Mouse (Mus musculus) limb, embryonic 12.5 days (tissue): ENCODE measurements around the gene 2700097O09Rik. TPM values are rescaled to one million over a fixed set of nuclear protein-coding genes. Genes with fewer than 3 reads are reported as not detected.
"Not testable (repeated sequence)": the region's sequence is repeated elsewhere in the genome, so short reads cannot be mapped to it uniquely, and the experiment has no call there.

Source experiments
- ATAC-seq: fragments of 200-750 bp; cut with Nextera tagmentation; 2 replicates; pipeline ENCODE4 v1.8.0; 2017; ENCODE audit warnings: low read depth, moderate TSS enrichment; ENCODE audit not compliant: insufficient number of reproducible peaks, insufficient read depth, low FRiP score, low TSS enrichment
- H3K27ac ChIP-seq: fragments of 300-500 bp; sonication (generic); 2 replicates; pipeline ENCODE4 v1.5.1; 2016; ENCODE audit warnings: mild to moderate bottlenecking, moderate library complexity
- H3K27me3 ChIP-seq: fragments of 300-500 bp; sonication (generic); 2 replicates; pipeline ENCODE4 v1.6.1; 2016; ENCODE audit warnings: mild to moderate bottlenecking, moderate library complexity
- H3K36me3 ChIP-seq: fragments of 300-500 bp; sonication (generic); 2 replicates; pipeline ENCODE4 v1.6.1; 2016; ENCODE audit warnings: mild to moderate bottlenecking, moderate library complexity
- H3K4me1 ChIP-seq: fragments of 300-500 bp; sonication (generic); replicated peaks from 2 replicates; pipeline ENCODE4 v1.6.1; 2016
- H3K4me2 ChIP-seq: fragments of 300-500 bp; sonication (generic); 2 replicates; pipeline ENCODE4 v1.6.1; 2016; ENCODE audit warnings: mild to moderate bottlenecking, moderate library complexity
- H3K4me3 ChIP-seq: fragments of 300-500 bp; sonication (generic); replicated peaks from 2 replicates; pipeline ENCODE4 v1.5.1; 2016; ENCODE audit warnings: mild to moderate bottlenecking
- H3K9ac ChIP-seq: fragments of 300-500 bp; sonication (generic); replicated peaks from 2 replicates; pipeline ENCODE4 v1.6.1; 2016; ENCODE audit warnings: mild to moderate bottlenecking, moderate library complexity
- H3K9me3 ChIP-seq: fragments of 300-500 bp; sonication (generic); 2 replicates; pipeline ENCODE4 v1.6.1; 2016; ENCODE audit warnings: mild to moderate bottlenecking, moderate library complexity
- WGBS: fragments of 180-500 bp; shearing (Covaris S2); methylation state at CpG from one replicate; pipeline ENCODE4 v1.1.7; 2016; 5-methylcytosine and 5-hydroxymethylcytosine counted together
- polyA plus RNA-seq: library from polyadenylated mRNA; unstranded; fragments of >200 nt; fragmentation: Nextera tagmentation; extraction: Ambion mirVana; gene quantifications from 2 replicates; pipeline ENCODE4 v1.2.1, GENCODE M21; 2016

2700097O09Rik gene
- polyA plus RNA-seq, 1 experiment from 2014 or later: 45.6 TPM

- ATAC-seq: no peak
- Histone ChIP-seq H3K9me3 (peaks cover 5% of the 10 kb centered on the region; the same call in 1 of the 2 replicates), H3K4me2 (no peak overlapping the region), H3K9ac (no peak overlapping the region), H3K4me3 (no peak overlapping the region), H3K4me1 (no peaks in the 10 kb centered on the region), H3K27me3 (no peaks in the 10 kb centered on the region), H3K36me3 (no peaks in the 10 kb centered on the region), H3K27ac (no peak overlapping the region)
- 89% methylated on average over 3 of the region's 3 CpGs for WGBS
These were observed 75.5 kb downstream of the 2700097O09Rik start for GRCm38 (mm10) chr12:55004396-55004795.

GRCm38 (mm10) chr12:55003843-55004242, 76.1 kb downstream of the 2700097O09Rik start:
- H3K9me3 ChIP-seq: peaks cover 5% of the 10 kb centered on the region; the same call in 1 of the 2 replicates
- no peak overlapping the region for H3K27ac ChIP-seq
- H3K27me3 ChIP-seq: no peaks in the 10 kb centered on the region
- no peak overlapping the region for H3K9ac ChIP-seq
- no peaks in the 10 kb centered on the region for H3K36me3 ChIP-seq
- no peak overlapping the region for H3K4me2 ChIP-seq
- no peaks in the 10 kb centered on the region for H3K4me1 ChIP-seq
- no peak overlapping the region for H3K4me3 ChIP-seq
- ATAC-seq: no peak
- WGBS: 91% methylated on average over 5 of the region's 5 CpGs

GRCm38 (mm10) chr12:55002532-55002931, 77.4 kb downstream of the 2700097O09Rik start:
- H3K27ac ChIP-seq, H3K36me3 ChIP-seq, ATAC-seq, H3K4me2 ChIP-seq, H3K9me3 ChIP-seq, H3K4me1 ChIP-seq, H3K4me3 ChIP-seq, H3K27me3 ChIP-seq, H3K9ac ChIP-seq: not testable (repeated sequence)
- 81% methylated on average over 7 of the region's 7 CpGs for WGBS

- no peaks in the 10 kb centered on the region for H3K36me3 ChIP-seq
- 82% methylated on average over 14 of the region's 14 CpGs for whole genome bisulfite sequencing
- H3K4me3 ChIP-seq: no peak overlapping the region
- H3K9me3 ChIP-seq: no peaks in the 10 kb centered on the region
- no peak overlapping the region for H3K27ac ChIP-seq
- no peak overlapping the region for H3K9ac ChIP-seq
- H3K4me2 ChIP-seq: no peak overlapping the region
- H3K27me3 ChIP-seq: no peaks in the 10 kb centered on the region
- ATAC-seq: no peak
- no peaks in the 10 kb centered on the region for H3K4me1 ChIP-seq
These were observed 80.8 kb downstream of the 2700097O09Rik start for GRCm38 (mm10) chr12:54999016-54999690.

- Histone ChIP-seq H3K9me3 (no peaks in the 10 kb centered on the region), H3K4me3 (no peak overlapping the region), H3K27me3 (no peaks in the 10 kb centered on the region), H3K4me2 (no peak overlapping the region), H3K36me3 (no peaks in the 10 kb centered on the region), H3K27ac (no peak overlapping the region), H3K4me1 (0 out of 2 replicates have a peak, but pooled peaks cover 3% of the 10 kb centered on the region), H3K9ac (no peak overlapping the region)
- WGBS: 64% methylated on average over 5 of the region's 5 CpGs
- ATAC-seq: no peak
These were observed 81.5 kb downstream of the 2700097O09Rik start for GRCm38 (mm10) chr12:54998411-54998810.

- Histone ChIP-seq H3K4me3 (no peak overlapping the region), H3K36me3 (no peaks in the 10 kb centered on the region), H3K27me3 (no peaks in the 10 kb centered on the region), H3K27ac (no peak overlapping the region), H3K9me3 (no peaks in the 10 kb centered on the region), H3K9ac (no peak overlapping the region), H3K4me1 (0 out of 2 replicates have a peak, but pooled peaks cover 3% of the 10 kb centered on the region), H3K4me2 (no peak overlapping the region)
- no peak for ATAC-seq
- WGBS: 81% methylated on average over 6 of the region's 6 CpGs
These were observed 82.9 kb downstream of the 2700097O09Rik start for GRCm38 (mm10) chr12:54996979-54997474.

- Histone ChIP-seq H3K36me3 (no peaks in the 10 kb centered on the region), H3K9ac (no peak overlapping the region), H3K9me3 (no peaks in the 10 kb centered on the region), H3K4me1 (0 out of 2 replicates have a peak, but pooled peaks cover 3% of the 10 kb centered on the region), H3K27me3 (no peaks in the 10 kb centered on the region), H3K27ac (no peak overlapping the region), H3K4me2 (no peak overlapping the region), H3K4me3 (no peak overlapping the region)
- 60% methylated on average over 3 of the region's 3 CpGs for WGBS
- ATAC-seq: no peak
These were observed 83.9 kb downstream of the 2700097O09Rik start for GRCm38 (mm10) chr12:54995965-54996364.

Other genes with a start within 250 kb of the 2700097O09Rik start
- gene Cfl2, start 217.2 kb downstream of the 2700097O09Rik start, polyA plus RNA-seq: 144 TPM in 2 replicates
- gene Gm20403, start 93.6 kb downstream of the 2700097O09Rik start, polyA plus RNA-seq: not detected in 2 replicates
- 30.6 and 33.9 TPM in 2 replicates for gene Baz1a, start 65.8 kb downstream of the 2700097O09Rik start, polyA plus RNA-seq
- 153 and 170 TPM in 2 replicates for gene Srp54a, start 152 bp upstream of the 2700097O09Rik start, polyA plus RNA-seq
- 15.7 and 18.4 TPM in 2 replicates for gene Fam177a, start 44.4 kb upstream of the 2700097O09Rik start, polyA plus RNA-seq
- 59.0 and 67.3 TPM in 2 replicates for gene Srp54b, start 75.0 kb upstream of the 2700097O09Rik start, polyA plus RNA-seq
- 2.2 and 5.1 TPM in 2 replicates for gene 1700047I17Rik2, start 119.5 kb upstream of the 2700097O09Rik start, polyA plus RNA-seq
- 71.0 and 75.7 TPM in 2 replicates for gene Srp54c, start 150.1 kb upstream of the 2700097O09Rik start, polyA plus RNA-seq
- 17.7 and 19.1 TPM in 2 replicates for gene 1110008L16Rik, start 219.5 kb upstream of the 2700097O09Rik start, polyA plus RNA-seq
- gene Ppp2r3c, start 222.9 kb upstream of the 2700097O09Rik start, polyA plus RNA-seq: 23.9 and 24.9 TPM in 2 replicates